Mouse (Mus musculus) myocyte (in vitro differentiated cells): ENCODE measurements around the gene Apex1.
A peak's percentile ranks its signal among the peaks of the same experiment; 100 is the strongest.

Source experiments
- MYOD1 ChIP-seq, 3 experiments: IDR thresholded peaks; one replicate each; pipeline ENCODE4 v1.6.1; 2011; ENCODE audit warnings: control low read depth in 2 of 3, low read depth in 2 of 3, mild to moderate bottlenecking in 2 of 3, moderate library complexity in 1 of 3; ENCODE audit not compliant: insufficient read length in 2 of 3, control insufficient read depth in 1 of 3
- POLR2A ChIP-seq: IDR thresholded peaks from one replicate; pipeline ENCODE4 v1.6.1; 2011; ENCODE audit warnings: low read depth, mild to moderate bottlenecking, control low read depth, moderate library complexity; ENCODE audit not compliant: insufficient read length
- POLR2AphosphoS2 ChIP-seq: IDR thresholded peaks from one replicate; pipeline ENCODE4 v1.6.1; 2011; ENCODE audit warnings: low read depth, control low read depth; ENCODE audit not compliant: insufficient read length

DNA sequence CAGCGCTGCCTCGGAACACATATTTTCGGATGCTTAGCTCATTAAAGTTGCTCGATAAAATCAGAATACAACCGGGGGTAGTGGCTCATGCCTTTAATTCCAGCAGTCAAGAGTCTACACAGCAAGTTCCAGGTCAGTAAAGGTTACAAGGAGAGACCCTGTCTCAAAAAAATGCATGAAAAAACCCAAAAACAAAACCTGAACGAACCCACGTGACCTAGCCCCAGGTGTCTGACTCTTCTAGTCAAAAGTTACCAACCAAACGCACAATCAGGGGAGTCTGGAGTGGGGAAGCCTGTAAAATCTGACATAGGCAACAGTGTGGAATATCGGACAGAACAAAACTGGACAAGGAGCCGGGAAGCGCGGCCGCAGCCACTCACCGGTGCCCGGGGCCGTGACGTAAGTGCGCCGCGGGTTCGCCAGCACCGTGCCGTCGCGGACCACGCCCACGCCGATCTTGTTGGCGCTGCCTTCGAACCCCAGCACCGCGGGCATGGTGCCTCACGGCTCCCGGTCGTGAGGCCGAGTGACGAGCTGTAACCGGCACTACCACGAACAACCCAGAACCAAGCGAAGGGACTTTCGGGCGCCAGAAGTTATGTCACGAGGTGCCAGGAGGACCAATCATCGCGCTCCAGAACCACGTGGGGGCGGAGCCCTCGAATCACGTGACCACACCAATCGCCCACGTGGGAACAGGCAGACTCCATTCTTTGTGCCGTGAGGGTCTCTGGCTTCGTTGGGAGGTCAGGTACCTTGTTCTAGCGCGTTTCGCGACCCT lies at the start of gene Apex1, which contains the start of gene Osgep:
- TF ChIP-seq POLR2A = peak; percentile 85
- TF ChIP-seq MYOD1 (IDR thresholded peaks at IDR 0.05; ENCODE audit: control insufficient read depth in 1 of 3, insufficient read length in 2 of 3, low read depth in 2 of 3) = peak in 1 of 3 experiments; percentile 2
- peak; percentile 98 for TF ChIP-seq POLR2AphosphoS2
